Mouse (Mus musculus): ENCODE data around the gene Gm9964. TPM values are rescaled to one million over a fixed set of nuclear protein-coding genes. Genes with fewer than 3 reads are reported as not detected.

Gm9964 gene
- total RNA-seq, 1 experiment, result not detected

- no peaks in the 10 kb centered on the region; a peak in 1 of 4 replicates for H3K4me1 ChIP-seq (ENCODE audit: control insufficient read depth in 2 of 2, insufficient read depth in 2 of 2, low read length in 2 of 2, poor library complexity in 1 of 2)
- no peaks in the 10 kb centered on the region for H3K36me3 ChIP-seq (ENCODE audit: control insufficient read depth, insufficient read depth, low read length, poor library complexity, severe bottlenecking)
- DNase-seq (ENCODE audit: low read depth, low spot score), result no peak
- in situ Hi-C loops (cut with MboI; ENCODE audit: low sequenced_read_pairs in 2 of 2, unreplicated experiment in 2 of 2), result no loop called here
- TF ChIP-seq ZC3H11A (IDR thresholded peaks at IDR 0.05; ENCODE audit: borderline replicate concordance, low read depth, low read length) (no peak), CHD2 (IDR thresholded peaks at IDR 0.05; ENCODE audit: low read depth, low read length) (no peak), ZNF384 (IDR thresholded peaks at IDR 0.05; ENCODE audit: low read depth, low read length) (no peak), HCFC1 (IDR thresholded peaks at IDR 0.05; ENCODE audit: borderline replicate concordance, insufficient read depth, low read length) (no peak), MAFK (IDR thresholded peaks at IDR 0.05; ENCODE audit: insufficient read depth, low read depth, low read length) (no peak)
- no peaks in the 10 kb centered on the region for H3K9me3 ChIP-seq (ENCODE audit: control insufficient read depth, insufficient read depth, low read depth, low read length)
- no peak overlapping the region for H3K9ac ChIP-seq (ENCODE audit: insufficient read depth, low read depth, low read length, poor library complexity, severe bottlenecking)
- no peak overlapping the region for H3K4me3 ChIP-seq (ENCODE audit: insufficient read depth in 1 of 2, low read depth in 1 of 2, low read length in 2 of 2, poor library complexity in 1 of 2, severe bottlenecking in 1 of 2)
- no peak overlapping the region for H3K27ac ChIP-seq (ENCODE audit: insufficient read depth, low read depth, low read length, poor library complexity, severe bottlenecking)
These were observed 40.1 kb upstream of the Gm9964 start for GRCm38 (mm10) chr11:79336722-79337267.

GRCm38 (mm10) chr11:79335077-79335476 lies 38.4 kb upstream of the Gm9964 start:
- Histone ChIP-seq H3K27ac (ENCODE audit: insufficient read depth, low read depth, low read length, poor library complexity, severe bottlenecking) (no peak overlapping the region), H3K9me3 (ENCODE audit: control insufficient read depth, insufficient read depth, low read depth, low read length) (no peaks in the 10 kb centered on the region), H3K4me1 (ENCODE audit: control insufficient read depth in 2 of 2, insufficient read depth in 2 of 2, low read length in 2 of 2, poor library complexity in 1 of 2) (no peaks in the 10 kb centered on the region), H3K9ac (ENCODE audit: insufficient read depth, low read depth, low read length, poor library complexity, severe bottlenecking) (no peak overlapping the region), H3K36me3 (ENCODE audit: control insufficient read depth, insufficient read depth, low read length, poor library complexity, severe bottlenecking) (no peaks in the 10 kb centered on the region), H3K4me3 (ENCODE audit: insufficient read depth in 1 of 2, low read depth in 1 of 2, low read length in 2 of 2, poor library complexity in 1 of 2, severe bottlenecking in 1 of 2) (no peak overlapping the region)
- no peak for DNase-seq (ENCODE audit: low read depth, low spot score)
- in situ Hi-C loops (cut with MboI; ENCODE audit: low sequenced_read_pairs in 2 of 2, unreplicated experiment in 2 of 2), result no loop called here
- TF ChIP-seq ZC3H11A (IDR thresholded peaks at IDR 0.05; ENCODE audit: borderline replicate concordance, low read depth, low read length), result no peak
- TF ChIP-seq CHD2 (IDR thresholded peaks at IDR 0.05; ENCODE audit: low read depth, low read length), result no peak
- TF ChIP-seq ZNF384 (IDR thresholded peaks at IDR 0.05; ENCODE audit: low read depth, low read length), result no peak
- TF ChIP-seq HCFC1 (IDR thresholded peaks at IDR 0.05; ENCODE audit: borderline replicate concordance, insufficient read depth, low read length), result no peak
- no peak for TF ChIP-seq MAFK (IDR thresholded peaks at IDR 0.05; ENCODE audit: insufficient read depth, low read depth, low read length)

GRCm38 (mm10) chr11:79329585-79329984 lies 32.9 kb upstream of the Gm9964 start:
- Histone ChIP-seq H3K36me3 (ENCODE audit: control insufficient read depth, insufficient read depth, low read length, poor library complexity, severe bottlenecking) (no peaks in the 10 kb centered on the region), H3K4me1 (ENCODE audit: control insufficient read depth in 2 of 2, insufficient read depth in 2 of 2, low read length in 2 of 2, poor library complexity in 1 of 2) (peaks cover 0 to 9% of the 10 kb centered on the region in 2 experiments; a peak in 1 of 4 replicates), H3K9ac (ENCODE audit: insufficient read depth, low read depth, low read length, poor library complexity, severe bottlenecking) (no peak overlapping the region), H3K9me3 (ENCODE audit: control insufficient read depth, insufficient read depth, low read depth, low read length) (no peaks in the 10 kb centered on the region), H3K27ac (ENCODE audit: insufficient read depth, low read depth, low read length, poor library complexity, severe bottlenecking) (no peak overlapping the region), H3K4me3 (ENCODE audit: insufficient read depth in 1 of 2, low read depth in 1 of 2, low read length in 2 of 2, poor library complexity in 1 of 2, severe bottlenecking in 1 of 2) (no peak overlapping the region)
- in situ Hi-C loops (cut with MboI; ENCODE audit: low sequenced_read_pairs in 2 of 2, unreplicated experiment in 2 of 2), result no loop called here
- TF ChIP-seq HCFC1 (IDR thresholded peaks at IDR 0.05; ENCODE audit: borderline replicate concordance, insufficient read depth, low read length) (no peak), ZNF384 (IDR thresholded peaks at IDR 0.05; ENCODE audit: low read depth, low read length) (peak; percentile 54; the same call in 1 of the 2 replicates), CHD2 (IDR thresholded peaks at IDR 0.05; ENCODE audit: low read depth, low read length) (no peak), MAFK (IDR thresholded peaks at IDR 0.05; ENCODE audit: insufficient read depth, low read depth, low read length) (no peak)
- no peak for DNase-seq (ENCODE audit: low read depth, low spot score)

GRCm38 (mm10) chr11:79328060-79328459 lies 31.4 kb upstream of the Gm9964 start:
- H3K9me3 ChIP-seq (ENCODE audit: control insufficient read depth, insufficient read depth, low read depth, low read length), result no peaks in the 10 kb centered on the region
- H3K36me3 ChIP-seq (ENCODE audit: control insufficient read depth, insufficient read depth, low read length, poor library complexity, severe bottlenecking), result no peaks in the 10 kb centered on the region
- DNase-seq (ENCODE audit: low read depth, low spot score), result no peak
- TF ChIP-seq CHD2 (IDR thresholded peaks at IDR 0.05; ENCODE audit: low read depth, low read length) (no peak), HCFC1 (IDR thresholded peaks at IDR 0.05; ENCODE audit: borderline replicate concordance, insufficient read depth, low read length) (no peak), ZC3H11A (IDR thresholded peaks at IDR 0.05; ENCODE audit: borderline replicate concordance, low read depth, low read length) (no peak), MAFK (IDR thresholded peaks at IDR 0.05; ENCODE audit: insufficient read depth, low read depth, low read length) (no peak), ZNF384 (IDR thresholded peaks at IDR 0.05; ENCODE audit: low read depth, low read length) (no peak)
- peaks cover 0 to 9% of the 10 kb centered on the region in 2 experiments; a peak in 1 of 4 replicates for H3K4me1 ChIP-seq (ENCODE audit: control insufficient read depth in 2 of 2, insufficient read depth in 2 of 2, low read length in 2 of 2, poor library complexity in 1 of 2)
- H3K27ac ChIP-seq (ENCODE audit: insufficient read depth, low read depth, low read length, poor library complexity, severe bottlenecking), result no peak overlapping the region
- no peak overlapping the region for H3K4me3 ChIP-seq (ENCODE audit: insufficient read depth in 1 of 2, low read depth in 1 of 2, low read length in 2 of 2, poor library complexity in 1 of 2, severe bottlenecking in 1 of 2)
- H3K9ac ChIP-seq (ENCODE audit: insufficient read depth, low read depth, low read length, poor library complexity, severe bottlenecking), result no peak overlapping the region
- in situ Hi-C loops (cut with MboI; ENCODE audit: low sequenced_read_pairs in 2 of 2, unreplicated experiment in 2 of 2), result no loop called here
